Mouse (Mus musculus) inflammation-experienced regulatory T-cells, adult 6 months (primary cell): Measurements from ENCODE around the gene Plgrkt. TPM values are rescaled to one million over a fixed set of nuclear protein-coding genes. Genes with fewer than 3 reads are reported as not detected.

Experiments used
- ATAC-seq: one replicate; pipeline ENCODE4 v1.8.0; 2017
- polyA plus RNA-seq, 3 experiments: library from polyadenylated mRNA; unstranded; fragments of 100-300 nt; shearing (Covaris generic); gene quantifications; one replicate each; pipeline ENCODE4 v1.2.1; 2017

Gene Plgrkt
- polyA plus RNA-seq, 3 experiments from 2014 or later = 172 to 278 (median 216) TPM

GRCm38 (mm10) chr19:29354895-29355877 is 12.0 kb downstream of the Plgrkt start:
- peak; percentile 89 for ATAC-seq

GRCm38 (mm10) chr19:29350991-29351390 is 16.2 kb downstream of the Plgrkt start:
- ATAC-seq = no peak

GRCm38 (mm10) chr19:29345636-29346035 is 21.6 kb downstream of the Plgrkt start:
- ATAC-seq = no peak

GRCm38 (mm10) chr19:29344868-29345267 is 22.3 kb downstream of the Plgrkt start:
- ATAC-seq = no peak

- ATAC-seq = no peak
Observed at GRCm38 (mm10) chr19:29342281-29342680, 24.9 kb downstream of the Plgrkt start.

GRCm38 (mm10) chr19:29341029-29341428 is 26.2 kb downstream of the Plgrkt start:
- no peak for ATAC-seq

- ATAC-seq = no peak
Observed at GRCm38 (mm10) chr19:29336624-29337023, 30.6 kb downstream of the Plgrkt start.

GRCm38 (mm10) chr19:29334068-29334745 is 33.0 kb downstream of the Plgrkt start, which contains the start of gene Rln1:
TSS of gene Rln1 (minus strand) at chr19:29334670.
- no peak for ATAC-seq

GRCm38 (mm10) chr19:29326822-29327552 is 40.2 kb downstream of the Plgrkt start:
- ATAC-seq = no peak

- no peak for ATAC-seq
Observed at GRCm38 (mm10) chr19:29326396-29326795, 40.8 kb downstream of the Plgrkt start.

GRCm38 (mm10) chr19:29325852-29326180 is 41.4 kb downstream of the Plgrkt start:
- ATAC-seq = no peak

- ATAC-seq = peak; percentile 56
Observed at GRCm38 (mm10) chr19:29325053-29325851, 41.9 kb downstream of the Plgrkt start, which contains the start of gene Insl6. TSS of gene Insl6 (minus strand) at chr19:29325356.

GRCm38 (mm10) chr19:29323416-29324049 is 43.7 kb downstream of the Plgrkt start:
- peak; percentile 81 for ATAC-seq

- ATAC-seq = no peak
Observed at GRCm38 (mm10) chr19:29312661-29313060, 54.5 kb downstream of the Plgrkt start.

- no peak for ATAC-seq
Observed at GRCm38 (mm10) chr19:29311791-29312190, 55.4 kb downstream of the Plgrkt start.

- no peak for ATAC-seq
Observed at GRCm38 (mm10) chr19:29308832-29309231, 58.4 kb downstream of the Plgrkt start.

- no peak for ATAC-seq
Observed at GRCm38 (mm10) chr19:29302119-29302518, 65.1 kb downstream of the Plgrkt start.

GRCm38 (mm10) chr19:29300919-29301318 is 66.3 kb downstream of the Plgrkt start:
- ATAC-seq = no peak
